Mouse (Mus musculus) layer of hippocampus, postnatal 10 days (tissue): ENCODE data around the gene Aven. TPM values are rescaled to one million over a fixed set of nuclear protein-coding genes. Genes with fewer than 3 reads are reported as not detected.

Source experiments
- DNase-seq, 2 experiments: peaks; one replicate each; pipeline ENCODE4 v3.0.0; 2021; ENCODE audit warnings: low spot score in 2 of 2
- microRNA-seq, 2 experiments: library from miRNA; unstranded; fragments of <30 nt; microRNA quantifications; one replicate each; pipeline ENCODE4 v1.2.0; 2021
- total RNA-seq, 2 experiments: library from RNA; stranded (reverse); gene quantifications; 2 replicates each; pipeline ENCODE4 v1.2.3; 2021

The Aven gene
- total RNA-seq, 2 experiments from 2014 or later = 8.9 to 10.1 TPM

- no peak for DNase-seq
These were observed 144.4 kb downstream of the Aven start for GRCm38 (mm10) chr2:112637206-112637605.

GRCm38 (mm10) chr2:112653836-112654235 lies 161.1 kb downstream of the Aven start:
- no peak for DNase-seq

- no peak for DNase-seq
These were observed 163.4 kb downstream of the Aven start for GRCm38 (mm10) chr2:112656131-112656530.

GRCm38 (mm10) chr2:112669461-112669860 lies 176.7 kb downstream of the Aven start:
- no peak for DNase-seq

GRCm38 (mm10) chr2:112676175-112676574 lies 183.4 kb downstream of the Aven start:
- no peak for DNase-seq

- DNase-seq = no peak
These were observed 184.0 kb downstream of the Aven start for GRCm38 (mm10) chr2:112676721-112677120.

GRCm38 (mm10) chr2:112677246-112677645 lies 184.5 kb downstream of the Aven start:
- no peak for DNase-seq

GRCm38 (mm10) chr2:112681817-112682216 lies 189.1 kb downstream of the Aven start:
- no peak for DNase-seq

Small RNAs within 50 kb of the gene (microRNA-seq; reads per million reads assigned to microRNA genes)
- gene Gm44374 = 0 reads per million in 2 experiments

Other genes with a start within 250 kb of the Aven start
- gene Nutm1, start 233.7 kb upstream of the Aven start, total RNA-seq = not detected
- 10 to 100 TPM; 61.9 to 80.6 TPM for gene Nop10, start 231.0 kb upstream of the Aven start, total RNA-seq
- 10 to 100 TPM; 81.2 to 83.7 TPM for gene Slc12a6, start 227.1 kb upstream of the Aven start, total RNA-seq
- 1 to 10 TPM; 1.0 to 1.3 TPM for gene Gm21985, start 226.7 kb upstream of the Aven start, total RNA-seq
- gene Emc4, start 124.9 kb upstream of the Aven start, total RNA-seq = 100 to 1,000 TPM; 146 to 165 TPM
- 10 to 100 TPM; 14.9 to 15.2 TPM for gene Katnbl1, start 113.8 kb upstream of the Aven start, total RNA-seq
- 10 to 100 TPM; 32.8 to 33.3 TPM for gene Emc7, start 38.0 kb upstream of the Aven start, total RNA-seq
- gene Chrm5, start 12.2 kb upstream of the Aven start, total RNA-seq = 10 to 100 TPM; 15.3 to 15.8 TPM